Mouse (Mus musculus) bone marrow, adult 2 months (tissue): ENCODE data around the gene C8g. TPM values are rescaled to one million over a fixed set of nuclear protein-coding genes. Genes with fewer than 3 reads are reported as not detected.

Source experiments
- H3K27ac ChIP-seq: fragments of 200-500 bp; 2 replicates; pipeline ENCODE4 v1.5.1; 2012; ENCODE audit warnings: low read depth, mild to moderate bottlenecking, control low read depth, inconsistent platforms, low read length; ENCODE audit not compliant: control insufficient read depth, poor library complexity, insufficient read depth
- H3K4me1 ChIP-seq: fragments of 200-500 bp; 2 replicates; pipeline ENCODE4 v1.6.1; 2011; ENCODE audit warnings: low read length; ENCODE audit not compliant: control insufficient read depth, insufficient read depth
- H3K4me3 ChIP-seq: fragments of 200-500 bp; replicated peaks from 2 replicates; pipeline ENCODE3; 2011; ENCODE audit warnings: mild to moderate bottlenecking, low read depth, low read length, control low read depth; ENCODE audit not compliant: control insufficient read depth
- CTCF ChIP-seq: fragments of 200-500 bp; IDR thresholded peaks from 2 replicates; pipeline ENCODE4 v1.5.1; 2011; ENCODE audit warnings: low read length, control low read depth; ENCODE audit not compliant: control insufficient read depth, insufficient read depth
- POLR2A ChIP-seq: fragments of 200-500 bp; IDR thresholded peaks from 2 replicates; pipeline ENCODE4 v1.6.1; 2011; ENCODE audit warnings: low read depth, mild to moderate bottlenecking, control low read depth, low read length, borderline replicate concordance; ENCODE audit not compliant: control insufficient read depth
- WGBS: fragments of 180-500 bp; shearing (Covaris S2); methylation state at CpG from one replicate; pipeline ENCODE4 v1.1.7; 2018; 5-methylcytosine and 5-hydroxymethylcytosine counted together
- polyA plus RNA-seq: library from polyadenylated mRNA; stranded (reverse); fragments of >200 nt; gene quantifications from 2 replicates; pipeline ENCODE4 v1.2.4, GENCODE M21; 2011; ENCODE audit warnings: low replicate concordance; ENCODE audit not compliant: missing spikeins, insufficient read depth, insufficient read length

Gene C8g
- polyA plus RNA-seq, 1 experiment: 6.2 TPM

DNA sequence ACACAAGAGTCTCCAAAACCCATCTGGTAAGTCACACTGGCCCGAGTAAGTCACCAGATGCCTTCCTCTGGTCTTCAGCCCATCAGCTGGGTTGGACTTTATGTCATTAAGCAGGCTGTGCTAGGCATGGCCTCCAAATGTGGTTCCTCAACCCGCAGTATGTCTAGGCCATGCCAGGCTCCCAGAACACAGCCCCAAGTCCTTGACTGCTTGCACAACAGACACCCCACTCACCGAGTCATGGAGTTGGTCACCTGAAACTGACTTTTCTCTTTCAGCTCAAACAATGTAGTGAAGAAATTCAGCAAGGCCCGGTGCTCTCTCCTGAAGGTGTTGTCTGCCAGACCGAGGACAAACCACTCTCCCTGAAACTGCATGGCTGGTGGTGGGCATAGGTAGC lies 8.5 kb downstream of the C8g start:
- Histone ChIP-seq H3K27ac (no peak overlapping the region), H3K4me3 (no peak overlapping the region), H3K4me1 (peaks cover 2% of the 10 kb centered on the region; the same call in 1 of the 2 replicates)
- TF ChIP-seq POLR2A (no peak), CTCF (no peak)
- 70% methylated on average over 5 of the region's 5 CpGs for WGBS

DNA sequence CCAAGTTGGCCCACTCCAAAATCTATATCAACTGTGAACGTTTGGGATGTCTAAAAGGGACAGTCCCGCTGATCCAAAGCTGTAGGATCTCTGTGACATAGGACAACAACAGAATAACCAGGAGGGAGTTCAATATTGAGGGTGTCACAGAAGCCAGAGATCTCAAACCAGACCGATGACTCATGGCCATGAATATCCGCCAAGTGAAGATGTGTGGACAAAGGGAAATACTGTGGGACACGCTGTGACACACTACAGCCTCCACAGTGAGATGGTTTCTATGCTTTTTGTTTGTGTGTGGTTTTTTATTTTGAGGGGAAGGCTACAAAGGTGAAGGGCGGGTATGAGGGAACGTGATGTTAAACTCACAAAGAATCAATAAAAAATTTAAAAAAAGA lies 12.8 kb downstream of the C8g start:
- TF ChIP-seq POLR2A (no peak), CTCF (no peak)
- WGBS: 79% methylated on average over 7 of the region's 7 CpGs
- H3K4me1 ChIP-seq: no peaks in the 10 kb centered on the region
- no peak overlapping the region for H3K4me3 ChIP-seq
- no peak overlapping the region for H3K27ac ChIP-seq

GRCm38 (mm10) chr2:25487965-25488670 lies 13.4 kb downstream of the C8g start:
- WGBS: 80% methylated on average over 6 of the region's 6 CpGs
- H3K27ac ChIP-seq: no peak overlapping the region
- H3K4me1 ChIP-seq: no peaks in the 10 kb centered on the region
- no peak for TF ChIP-seq CTCF
- TF ChIP-seq POLR2A: no peak
- H3K4me3 ChIP-seq: no peak overlapping the region

DNA sequence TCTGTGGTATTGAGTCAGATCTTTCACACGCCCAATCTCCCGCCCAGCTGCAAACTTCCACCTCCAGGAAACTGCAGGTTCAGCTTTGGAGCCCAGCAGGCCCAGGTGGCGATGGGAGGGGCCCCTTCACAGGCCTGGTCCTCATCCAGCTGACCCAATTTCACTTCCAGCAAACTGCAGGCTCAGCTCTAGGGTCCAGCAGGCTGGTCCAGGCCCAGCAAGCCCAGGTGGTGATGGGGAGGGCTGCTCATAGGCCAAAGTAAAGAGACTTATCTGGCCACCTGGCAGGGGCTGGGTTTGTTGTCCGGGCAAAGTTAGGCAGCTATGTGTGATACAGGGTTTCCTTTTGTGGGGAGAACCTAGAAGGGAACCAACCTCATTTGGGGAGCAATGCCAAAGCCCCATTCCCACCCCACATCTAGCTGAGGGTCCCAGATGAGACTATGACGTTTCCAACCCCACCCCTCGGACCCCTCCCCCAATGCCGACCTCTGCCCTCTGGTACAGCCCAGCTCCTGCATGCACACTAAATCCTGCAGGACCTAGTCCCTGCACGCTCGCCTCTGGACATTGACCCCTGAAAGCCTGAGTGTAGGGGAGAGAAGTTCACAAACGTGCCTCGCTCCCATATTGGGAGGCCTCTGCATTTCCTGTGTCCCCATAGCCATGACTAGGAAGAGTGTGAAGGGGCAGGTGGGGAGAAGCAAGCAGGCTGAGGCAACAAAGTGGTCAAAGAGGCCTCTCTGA lies 16.4 kb downstream of the C8g start:
- TF ChIP-seq POLR2A: no peak
- no peak for TF ChIP-seq CTCF
- Histone ChIP-seq H3K4me1 (no peaks in the 10 kb centered on the region; the same call in 1 of the 2 replicates), H3K27ac (no peak overlapping the region), H3K4me3 (no peak overlapping the region)
- WGBS: 76% methylated on average over 11 of the region's 11 CpGs

DNA sequence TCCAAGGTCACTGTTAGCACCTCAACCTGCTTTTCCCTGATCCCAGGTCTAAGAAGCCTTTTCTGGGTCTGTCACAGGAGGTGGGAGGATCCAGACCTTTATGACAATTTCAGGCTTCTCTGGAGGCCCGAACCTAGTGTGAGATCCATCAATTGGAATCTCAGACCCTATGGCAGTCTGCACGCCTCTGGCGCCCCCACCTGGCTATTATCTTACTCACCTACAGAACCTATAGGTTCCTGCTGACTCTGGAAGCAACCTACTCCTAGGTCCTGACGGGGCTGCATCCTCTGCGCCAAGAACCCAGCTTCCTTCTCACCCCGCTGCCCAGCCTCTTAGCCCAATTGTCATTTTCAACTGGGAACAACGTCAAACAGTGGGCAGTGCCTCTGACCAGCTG lies 18.6 kb downstream of the C8g start:
- H3K4me1 ChIP-seq: no peaks in the 10 kb centered on the region; the same call in 1 of the 2 replicates

GRCm38 (mm10) chr2:25480541-25480940 lies 21.0 kb downstream of the C8g start:
- H3K4me3 ChIP-seq: no peak overlapping the region
- 67% methylated on average over 1 of the region's 1 CpGs for WGBS
- no peaks in the 10 kb centered on the region; the same call in 1 of the 2 replicates for H3K4me1 ChIP-seq
- TF ChIP-seq POLR2A (no peak), CTCF (no peak)
- H3K27ac ChIP-seq: no peak overlapping the region

More for the DNA sequence above, 18.6 kb downstream of the C8g start:
- Histone ChIP-seq H3K27ac (no peak overlapping the region), H3K4me3 (no peak overlapping the region)
- WGBS: 9% methylated on average over 7 of the region's 7 CpGs
- peak; percentile 82 for TF ChIP-seq CTCF
- no peak for TF ChIP-seq POLR2A

GRCm38 (mm10) chr2:25479551-25480311 lies 21.8 kb downstream of the C8g start:
- Histone ChIP-seq H3K4me1 (no peaks in the 10 kb centered on the region; the same call in 1 of the 2 replicates), H3K27ac (no peak overlapping the region), H3K4me3 (no peak overlapping the region)
- WGBS: 54% methylated on average over 10 of the region's 10 CpGs
- no peak for TF ChIP-seq CTCF
- no peak for TF ChIP-seq POLR2A
